Mouse (Mus musculus) liver, postnatal 0 days (tissue): ENCODE data around the gene Olfr15. TPM values are rescaled to one million over a fixed set of nuclear protein-coding genes. Genes with fewer than 3 reads are reported as not detected.
A peak's percentile ranks its signal among the peaks of the same experiment; 100 is the strongest.

Experiments used
- ATAC-seq: fragments of 200-750 bp; cut with Nextera tagmentation; 2 replicates; pipeline ENCODE4 v1.8.0; 2017; ENCODE audit warnings: mild to moderate bottlenecking, moderate library complexity
- DNase-seq: peaks from one replicate; pipeline ENCODE4 v3.0.0-alpha.2; 2016
- H3K27ac ChIP-seq: fragments of 300-500 bp; sonication (generic); 2 replicates; pipeline ENCODE4 v1.5.1; 2014; ENCODE audit warnings: antibody characterized with exemption, moderate library complexity, mild to moderate bottlenecking, low read depth
- H3K27me3 ChIP-seq: fragments of 300-500 bp; sonication (generic); 2 replicates; pipeline ENCODE4 v1.6.1; 2014; ENCODE audit warnings: low read length, control low read depth, mixed read lengths; ENCODE audit not compliant: insufficient read depth
- H3K36me3 ChIP-seq: fragments of 300-500 bp; sonication (generic); replicated peaks from 2 replicates; pipeline ENCODE4 v1.6.1; 2014; ENCODE audit warnings: mild to moderate bottlenecking, control low read depth, low read length, moderate library complexity, mixed read lengths; ENCODE audit not compliant: insufficient read depth
- H3K4me1 ChIP-seq: fragments of 300-500 bp; sonication (generic); 2 replicates; pipeline ENCODE4 v1.6.1; 2014; ENCODE audit warnings: antibody characterized with exemption, mild to moderate bottlenecking, control low read depth; ENCODE audit not compliant: insufficient read depth
- H3K4me2 ChIP-seq: fragments of 300-500 bp; sonication (generic); 2 replicates; pipeline ENCODE4 v1.6.1; 2014; ENCODE audit warnings: low read depth, mild to moderate bottlenecking, low read length, moderate library complexity, mixed read lengths
- H3K4me3 ChIP-seq: fragments of 300-500 bp; sonication (generic); 2 replicates; pipeline ENCODE4 v1.5.1; 2014; ENCODE audit warnings: low read depth, low read length
- H3K9ac ChIP-seq: fragments of 300-500 bp; sonication (generic); replicated peaks from 2 replicates; pipeline ENCODE4 v1.6.1; 2014; ENCODE audit warnings: mild to moderate bottlenecking, moderate library complexity
- H3K9me3 ChIP-seq: fragments of 300-500 bp; sonication (generic); 2 replicates; pipeline ENCODE4 v1.6.1; 2016; ENCODE audit warnings: mild to moderate bottlenecking, control low read depth, low read length, mixed read lengths
- CTCF ChIP-seq: sonication (generic); IDR thresholded peaks from 2 replicates; pipeline ENCODE4 v1.5.1; 2016; ENCODE audit warnings: antibody characterized with exemption, low read depth
- EP300 ChIP-seq: IDR thresholded peaks from 2 replicates; pipeline ENCODE4 v1.6.1; 2016; ENCODE audit warnings: antibody characterized with exemption, low read depth, mild to moderate bottlenecking
- WGBS: fragments of 180-500 bp; shearing (Covaris S2); extraction: QIAGEN DNeasy Blood & Tissue Kit; methylation state at CpG from one replicate; pipeline ENCODE4 v1.1.7; 2014; ENCODE audit not compliant: insufficient replicate concordance; 5-methylcytosine and 5-hydroxymethylcytosine counted together
- polyA plus RNA-seq: library from polyadenylated mRNA; unstranded; fragments of >200 nt; fragmentation: Nextera tagmentation; extraction: Ambion mirVana; gene quantifications from 2 replicates; pipeline ENCODE4 v1.2.1, GENCODE M21; 2015

Olfr15 gene
- polyA plus RNA-seq, 1 experiment from 2014 or later: not detected

DNA sequence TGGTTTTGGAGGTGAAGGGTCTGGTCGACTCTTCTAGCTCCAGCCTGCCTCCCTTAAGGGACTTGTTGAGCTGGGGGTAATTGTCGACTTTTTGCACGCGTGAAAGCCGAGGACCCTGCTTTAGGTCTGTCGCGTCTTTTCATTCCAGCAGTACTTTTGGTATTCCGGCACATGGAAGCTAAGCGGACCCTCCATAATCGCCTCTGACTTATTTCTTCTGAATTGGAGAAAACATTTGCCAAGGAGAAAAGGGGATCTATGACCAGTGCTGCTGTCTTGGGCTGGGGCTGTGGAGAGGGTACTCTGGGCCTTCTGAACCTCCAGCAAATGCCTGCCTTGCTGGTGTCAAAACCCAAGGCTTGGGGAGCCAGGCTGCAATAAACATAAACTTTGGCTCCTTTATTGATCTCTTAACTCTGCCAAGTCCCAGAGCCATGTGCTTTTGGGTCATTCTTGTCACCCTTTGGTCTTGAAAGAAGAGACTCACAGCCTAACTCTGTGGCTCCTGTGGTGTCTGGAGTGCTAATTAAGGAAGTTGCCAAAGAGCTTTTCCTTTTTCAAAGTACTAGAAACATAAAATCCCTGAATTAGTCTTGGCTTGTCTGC lies 54.5 kb downstream of the Olfr15 start:
- WGBS: 5% methylated on average over 10 of the region's 10 CpGs

DNA sequence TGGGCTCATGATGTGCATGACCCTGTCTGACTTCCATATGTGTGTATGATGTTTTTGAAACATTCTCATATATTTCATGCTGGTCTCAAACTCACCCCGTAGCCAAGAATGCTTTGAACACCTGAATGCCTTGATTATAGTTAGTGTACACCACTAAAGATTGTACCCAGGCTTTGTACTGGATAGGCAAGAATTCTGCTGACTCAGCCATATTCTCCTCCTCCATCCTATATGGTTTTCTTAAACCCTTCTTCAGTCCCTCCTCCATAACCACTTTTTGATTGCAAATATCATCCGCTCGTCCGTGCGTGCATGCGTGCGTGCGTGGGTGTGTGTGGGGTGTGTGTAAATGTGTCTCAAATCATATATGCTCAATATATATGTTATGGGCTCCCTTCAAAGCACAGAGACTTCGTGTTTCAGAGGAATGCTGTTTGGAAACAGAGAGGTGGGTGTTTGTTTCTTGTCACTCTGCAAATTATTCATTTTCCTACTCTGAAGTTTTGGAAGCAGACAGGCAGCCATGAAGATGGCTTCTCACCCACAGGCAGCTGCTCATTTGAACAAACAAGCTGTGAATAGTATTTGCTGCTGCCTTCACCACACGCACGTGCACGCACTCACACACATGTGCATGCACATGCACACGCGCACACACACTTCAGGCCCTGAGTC lies 61.1 kb downstream of the Olfr15 start:
- H3K4me3 ChIP-seq: no peak overlapping the region
- DNase-seq: no peak
- 89% methylated on average over 14 of the region's 14 CpGs for WGBS
- no peak overlapping the region for H3K9ac ChIP-seq
- H3K27me3 ChIP-seq: no peaks in the 10 kb centered on the region
- no peak overlapping the region for H3K27ac ChIP-seq
- ATAC-seq: no peak
- no peak for TF ChIP-seq EP300
- TF ChIP-seq CTCF: no peak
- no peaks in the 10 kb centered on the region for H3K9me3 ChIP-seq
- peaks cover 19% of the 10 kb centered on the region for H3K4me1 ChIP-seq
- H3K36me3 ChIP-seq: peaks cover 15% of the 10 kb centered on the region
- H3K4me2 ChIP-seq: no peak overlapping the region

More for the DNA sequence above, 54.5 kb downstream of the Olfr15 start:
- Histone ChIP-seq H3K9me3 (no peaks in the 10 kb centered on the region), H3K36me3 (peaks cover 3% of the 10 kb centered on the region), H3K4me3 (peak overlapping the region; percentile 99), H3K4me2 (peak overlapping the region; percentile 97), H3K4me1 (peaks cover 19% of the 10 kb centered on the region), H3K9ac (peak overlapping the region; percentile 98), H3K27me3 (no peaks in the 10 kb centered on the region), H3K27ac (peak overlapping the region; percentile 95)
- DNase-seq (peak; percentile 54), ATAC-seq (peak; percentile 58)
- TF ChIP-seq CTCF (no peak), EP300 (no peak)

DNA sequence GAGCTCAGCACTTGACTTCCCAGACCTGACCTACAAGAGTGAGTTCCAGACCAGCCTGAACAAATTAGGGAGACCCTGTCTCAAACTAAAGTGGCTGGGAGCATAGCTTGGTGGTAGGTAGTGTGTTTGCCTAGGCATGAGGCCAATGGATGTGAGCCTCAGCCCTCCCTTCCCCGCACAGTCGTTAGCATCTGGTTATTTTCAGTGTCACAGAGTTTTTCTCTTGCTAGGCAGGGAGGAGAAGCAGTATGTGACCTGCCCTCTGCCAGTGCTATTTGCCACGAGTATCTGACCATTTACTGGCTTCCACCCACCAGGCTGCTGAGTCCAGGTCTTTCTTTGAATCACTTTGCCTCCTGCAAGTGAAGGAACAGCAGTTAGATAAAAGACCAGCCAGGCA lies 63.1 kb downstream of the Olfr15 start:
- Histone ChIP-seq H3K4me3 (no peak overlapping the region), H3K9me3 (no peaks in the 10 kb centered on the region), H3K4me2 (peak overlapping the region; percentile 47), H3K27ac (peak overlapping the region; percentile 88; the same call in 1 of the 2 replicates), H3K36me3 (peaks cover 29% of the 10 kb centered on the region), H3K4me1 (peaks cover 12% of the 10 kb centered on the region), H3K27me3 (no peaks in the 10 kb centered on the region), H3K9ac (no peak overlapping the region)
- DNase-seq (no peak), ATAC-seq (no peak)
- 55% methylated on average over 3 of the region's 3 CpGs for WGBS
- no peak for TF ChIP-seq EP300

Other genes starting within 250 kb of the Olfr15 start
- not detected in 2 replicates for gene Olfr161, start 239.8 kb upstream of the Olfr15 start, polyA plus RNA-seq
- 0.58 and 0.75 TPM in 2 replicates for gene Mefv, start 112.8 kb upstream of the Olfr15 start, polyA plus RNA-seq
- gene Zfp263, start 86.8 kb upstream of the Olfr15 start, polyA plus RNA-seq: 9.7 and 10.7 TPM in 2 replicates
- gene Zfp174, start 16.4 kb downstream of the Olfr15 start, polyA plus RNA-seq: 0.57 and 0.70 TPM in 2 replicates
- 33.2 and 33.9 TPM in 2 replicates for gene Naa60, start 41.5 kb downstream of the Olfr15 start, polyA plus RNA-seq
- gene Zfp597, start 53.7 kb downstream of the Olfr15 start, polyA plus RNA-seq: 1.8 and 2.7 TPM in 2 replicates
- gene Gm20695, start 53.8 kb downstream of the Olfr15 start, polyA plus RNA-seq: 3.4 and 3.9 TPM in 2 replicates
- gene 1700037C18Rik, start 77.8 kb downstream of the Olfr15 start, polyA plus RNA-seq: 1.9 and 2.4 TPM in 2 replicates
- gene Cluap1, start 77.9 kb downstream of the Olfr15 start, polyA plus RNA-seq: 6.6 and 6.9 TPM in 2 replicates
- gene Nlrc3, start 145.8 kb downstream of the Olfr15 start, polyA plus RNA-seq: 0.29 and 0.31 TPM in 2 replicates
- gene Slx4, start 172.9 kb downstream of the Olfr15 start, polyA plus RNA-seq: 2.5 and 2.9 TPM in 2 replicates
- 0.18 and 0.43 TPM in 2 replicates for gene Dnase1, start 206.1 kb downstream of the Olfr15 start, polyA plus RNA-seq
- 55.3 and 61.2 TPM in 2 replicates for gene Trap1, start 246.9 kb downstream of the Olfr15 start, polyA plus RNA-seq